Mouse (Mus musculus) adrenal gland (tissue): ENCODE measurements around the gene Myh9.
"Not testable (repeated sequence)": the region's sequence is repeated elsewhere in the genome, so short reads cannot be mapped to it uniquely, and the experiment has no call there.

ENCODE experiments used
- intact Hi-C: fragments of 180-260 bp; cut with DNase I; formaldehyde crosslinking; loops from one replicate; pipeline ENCODE4 v1.15.1; 2025

Myh9 gene

GRCm38 (mm10) chr15:77764391-77765006, 77.5 kb downstream of the Myh9 start:
- intact Hi-C loops, result loop anchor here (5.0 kb wide), 1 partner anchor 33 kb away; no protein-coding TSS in a partner anchor

- intact Hi-C loops, result loop anchor here (5.0 kb wide), 1 partner anchor 34 kb away; no protein-coding TSS in a partner anchor
Measured at GRCm38 (mm10) chr15:77763702-77764101, 78.3 kb downstream of the Myh9 start.

- intact Hi-C loops, result loop anchor here (5.0 kb wide), 1 partner anchor 34 kb away; no protein-coding TSS in a partner anchor
Measured at GRCm38 (mm10) chr15:77763050-77763449, 78.9 kb downstream of the Myh9 start.

- intact Hi-C loops, result loop anchor here (5.0 kb wide), 1 partner anchor 36 kb away; no protein-coding TSS in a partner anchor
Measured at GRCm38 (mm10) chr15:77761561-77762380, 80.2 kb downstream of the Myh9 start.

GRCm38 (mm10) chr15:77761083-77761482, 80.9 kb downstream of the Myh9 start:
- intact Hi-C loops, result loop anchor here (5.0 kb wide), 1 partner anchor 36 kb away; no protein-coding TSS in a partner anchor

GRCm38 (mm10) chr15:77760037-77760436, 81.9 kb downstream of the Myh9 start:
- intact Hi-C loops, result loop anchor here (5.0 kb wide), 1 partner anchor 37 kb away; no protein-coding TSS in a partner anchor

- intact Hi-C loops, result no loop called here
Measured at GRCm38 (mm10) chr15:77757586-77758226, 84.3 kb downstream of the Myh9 start.

GRCm38 (mm10) chr15:77756848-77757247, 85.1 kb downstream of the Myh9 start, which contains the start of gene Apol8:
Gene Apol8, minus strand, starts transcription at chr15:77757003.
- intact Hi-C loops, result no loop called here

- intact Hi-C loops, result no loop called here
Measured at GRCm38 (mm10) chr15:77756081-77756480, 85.9 kb downstream of the Myh9 start.

GRCm38 (mm10) chr15:77755132-77755531, 86.8 kb downstream of the Myh9 start:
- intact Hi-C loops, result no loop called here

- intact Hi-C loops, result no loop called here
Measured at GRCm38 (mm10) chr15:77752443-77752842, 89.5 kb downstream of the Myh9 start.

GRCm38 (mm10) chr15:77750461-77750860, 91.5 kb downstream of the Myh9 start:
- intact Hi-C loops, result no loop called here

- intact Hi-C loops, result no loop called here
Measured at GRCm38 (mm10) chr15:77749717-77750116, 92.3 kb downstream of the Myh9 start.

- intact Hi-C loops, result no loop called here
Measured at GRCm38 (mm10) chr15:77748414-77748813, 93.6 kb downstream of the Myh9 start.

GRCm38 (mm10) chr15:77746326-77746725, 95.6 kb downstream of the Myh9 start:
- intact Hi-C loops, result no loop called here

GRCm38 (mm10) chr15:77745081-77745480, 96.9 kb downstream of the Myh9 start:
- intact Hi-C loops, result no loop called here

- intact Hi-C loops, result no loop called here
Measured at GRCm38 (mm10) chr15:77744632-77745031, 97.3 kb downstream of the Myh9 start.

- intact Hi-C loops, result not testable (repeated sequence)
Measured at GRCm38 (mm10) chr15:77741556-77741955, 100.4 kb downstream of the Myh9 start.

GRCm38 (mm10) chr15:77740511-77741297, 101.3 kb downstream of the Myh9 start:
- intact Hi-C loops, result no loop called here

GRCm38 (mm10) chr15:77733903-77734302, 108.1 kb downstream of the Myh9 start:
- intact Hi-C loops, result not testable (repeated sequence)

- intact Hi-C loops, result not testable (repeated sequence)
Measured at GRCm38 (mm10) chr15:77733380-77733779, 108.6 kb downstream of the Myh9 start.
